Mouse (Mus musculus): ENCODE results near the gene Prr12. TPM values are rescaled to one million over a fixed set of nuclear protein-coding genes. Genes with fewer than 3 reads are reported as not detected.
"Not testable (repeated sequence)": the region's sequence is repeated elsewhere in the genome, so short reads cannot be mapped to it uniquely, and the experiment has no call there.

Gene Prr12
- 5.1 and 18.2 TPM in 2 replicates for polyA plus RNA-seq (2012; rRNA removed)

DNA sequence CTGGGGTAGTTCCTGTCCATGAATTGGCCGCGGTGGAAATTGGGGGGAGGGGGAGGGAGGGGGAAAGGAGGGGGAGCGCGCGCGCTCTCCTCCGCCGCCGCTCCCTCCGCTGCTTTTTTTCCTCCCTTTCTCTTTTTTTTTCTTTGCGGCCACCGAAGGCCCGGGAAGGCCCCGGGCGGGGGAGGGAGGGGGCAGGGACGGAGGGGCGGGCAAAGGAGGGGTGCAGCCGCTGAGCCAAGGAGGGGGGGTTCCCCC lies at the start of gene Prr12:
Prr12 (minus strand) TSS at position 20 of the 255 bp plus-strand sequence.
- no peak for DNase-seq (ENCODE audit: low spot score)

DNA sequence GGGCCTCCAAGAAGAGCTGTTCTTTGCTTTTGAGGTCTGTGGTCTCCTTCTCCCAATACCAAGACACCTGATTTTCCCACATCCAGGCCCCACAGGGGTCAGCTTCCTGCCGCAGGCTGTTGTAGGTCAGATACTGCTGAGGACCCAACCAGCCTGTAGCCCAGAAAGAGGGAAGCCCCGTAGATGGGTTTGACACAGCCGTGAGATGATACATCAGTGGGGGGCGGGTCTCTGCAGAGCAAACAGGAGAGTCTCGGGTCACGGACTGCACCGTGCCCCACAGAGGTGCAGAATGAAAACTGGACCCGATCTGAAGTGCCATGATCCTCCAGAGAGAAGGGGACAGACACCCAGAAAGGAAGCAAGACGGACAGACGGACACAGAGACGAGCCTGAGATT lies 49.8 kb upstream of the Prr12 start:
- DNase-seq (ENCODE audit: low spot score), result no peak

DNA sequence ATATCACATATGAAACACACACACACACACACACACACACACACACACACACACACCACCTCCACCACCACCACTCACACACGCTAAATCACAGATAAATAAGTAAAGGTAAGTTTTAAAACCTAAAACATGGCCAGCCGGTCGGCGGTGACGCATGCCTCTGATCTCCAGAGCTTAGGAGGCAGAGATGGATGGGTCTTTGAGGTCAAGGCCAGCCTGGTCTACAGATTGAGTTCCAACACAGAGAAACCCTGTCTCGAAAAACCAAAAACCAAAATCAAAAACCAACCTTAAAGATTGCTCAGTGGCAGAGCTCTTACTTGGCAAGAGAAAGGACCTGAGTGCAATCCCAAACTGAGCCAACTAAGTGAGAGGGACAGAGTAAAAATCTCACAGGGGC lies 47.4 kb upstream of the Prr12 start:
- DNase-seq (ENCODE audit: low spot score), result no peak

DNA sequence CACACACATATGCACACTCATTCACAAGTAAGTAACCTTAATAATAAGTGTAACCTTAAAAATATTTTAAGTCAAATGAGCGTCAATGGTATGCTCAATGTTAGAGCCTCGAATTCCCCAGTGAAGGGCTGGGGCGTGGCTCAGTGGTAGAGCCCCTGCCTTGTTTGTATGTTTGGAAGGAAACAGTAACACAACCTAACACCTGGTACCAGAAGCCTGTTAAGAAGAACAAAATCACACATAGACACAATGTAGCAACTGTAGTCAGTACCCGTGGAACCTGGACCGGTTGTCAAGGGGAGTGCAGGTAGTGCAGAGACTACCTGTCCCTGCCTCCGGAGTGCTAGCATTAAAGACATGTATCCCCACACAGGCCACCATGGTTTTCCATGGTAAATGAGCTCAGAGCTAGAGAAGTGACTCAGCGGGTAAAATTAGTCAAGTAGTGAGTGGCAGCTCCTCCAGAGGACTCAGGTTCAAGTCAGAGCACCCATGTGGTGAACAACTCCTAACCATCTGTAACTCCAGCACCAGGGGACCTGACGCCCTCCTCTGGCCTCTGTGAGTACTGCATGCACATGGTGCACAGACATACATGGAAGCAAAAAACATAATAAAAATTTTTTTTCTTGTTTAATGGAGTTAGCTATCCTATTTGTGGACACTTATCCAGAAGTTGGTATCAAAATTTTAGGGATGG lies 46.0 kb upstream of the Prr12 start:
- no peak for DNase-seq (ENCODE audit: low spot score)

DNA sequence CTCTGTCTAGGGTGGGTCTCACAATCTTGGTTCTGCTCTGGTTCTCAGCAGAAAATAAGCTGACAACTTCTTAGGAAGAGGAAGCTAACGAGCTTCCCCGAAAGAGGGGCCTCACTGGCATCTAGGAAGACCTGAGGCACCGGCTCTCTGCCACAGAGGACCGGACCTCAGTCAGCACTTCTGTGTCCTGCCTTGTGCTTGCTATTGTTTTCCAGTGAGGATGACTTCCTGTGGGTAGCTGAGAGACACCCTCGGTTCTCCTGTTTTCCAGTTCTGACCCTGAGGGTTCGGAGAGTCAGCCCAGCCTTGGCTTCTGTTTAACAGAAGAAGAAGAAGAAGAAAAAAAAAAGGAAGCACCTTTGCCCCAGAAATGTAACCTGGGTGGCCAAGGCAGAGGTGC lies 44.8 kb upstream of the Prr12 start:
- no peak for DNase-seq (ENCODE audit: low spot score)

DNA sequence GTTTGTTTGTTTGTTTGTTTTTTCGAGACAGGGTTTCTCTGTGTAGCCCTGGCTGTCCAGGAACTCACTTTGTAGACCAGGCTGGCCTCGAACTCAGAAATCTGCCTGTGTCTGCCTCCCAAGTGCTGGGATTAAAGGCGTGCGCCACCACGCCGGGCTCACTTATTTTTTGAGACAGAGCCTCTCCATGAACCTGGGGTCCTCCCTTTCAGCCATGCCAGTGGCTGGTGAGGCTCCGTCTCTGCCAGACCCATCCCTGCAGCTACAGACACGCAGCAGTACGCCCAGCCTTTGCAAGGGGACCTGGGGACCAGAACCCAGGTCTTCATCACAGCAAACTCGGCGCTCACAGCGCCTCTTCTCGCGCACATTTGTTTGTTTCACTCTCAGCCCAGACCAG lies 43.3 kb upstream of the Prr12 start:
- not testable (repeated sequence) for DNase-seq (ENCODE audit: low spot score)

DNA sequence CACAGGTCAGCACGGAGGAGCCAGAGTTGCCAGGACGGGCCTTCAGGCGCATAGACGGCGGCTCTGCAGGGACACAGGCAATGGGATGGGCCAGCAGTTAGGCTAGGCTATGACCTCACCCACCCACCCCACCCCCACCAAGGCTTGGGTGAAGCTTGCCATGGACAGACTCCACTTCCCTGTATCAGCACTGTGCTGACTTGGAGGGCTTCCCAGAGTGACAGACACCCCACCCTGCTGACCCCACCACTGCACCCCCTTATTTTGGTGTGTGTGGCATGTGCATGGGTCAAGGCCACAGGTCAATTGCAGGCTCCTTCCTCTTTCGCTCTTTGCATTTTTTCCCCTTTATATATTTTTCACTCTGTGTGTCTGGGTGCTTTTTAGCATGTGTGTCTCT lies 42.7 kb upstream of the Prr12 start:
- DNase-seq (ENCODE audit: low spot score), result no peak

DNA sequence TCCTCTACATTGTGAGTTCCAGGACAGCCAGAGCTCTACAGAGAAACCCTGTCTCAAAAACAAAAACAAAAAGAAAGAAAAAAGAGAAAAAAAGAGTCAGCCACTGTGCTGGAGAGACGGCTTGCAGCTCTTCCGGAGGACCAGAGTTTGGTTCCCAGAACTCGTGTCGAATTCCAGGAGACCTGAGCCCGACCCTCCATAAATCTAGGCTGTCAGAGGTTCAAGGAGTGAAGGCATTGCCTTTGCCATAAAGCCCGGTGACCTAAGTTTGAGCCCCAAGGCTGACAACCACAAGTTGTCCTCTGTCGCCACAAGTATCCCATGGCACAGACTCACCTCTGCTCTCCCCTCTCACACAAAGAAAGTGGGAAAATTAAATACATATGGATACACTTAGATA lies 41.4 kb upstream of the Prr12 start:
- no peak for DNase-seq (ENCODE audit: low spot score)

DNA sequence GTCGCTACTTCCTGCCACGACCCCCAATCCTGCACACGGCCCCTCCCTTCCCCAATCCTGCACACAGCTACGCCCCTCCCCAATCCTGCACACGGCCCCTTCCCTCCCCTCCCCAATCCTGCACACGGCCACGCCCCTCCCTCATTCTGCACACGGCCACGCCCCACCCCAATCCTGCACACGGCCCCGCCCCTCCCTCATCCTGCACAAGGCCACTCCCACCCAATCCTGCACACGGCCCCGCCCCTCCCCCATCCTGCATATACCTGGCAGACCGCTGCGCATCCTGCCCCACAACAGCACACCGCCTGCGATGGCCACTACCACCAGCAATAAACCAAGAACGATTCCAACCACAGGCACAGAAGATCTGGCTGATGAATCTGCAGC lies 40.8 kb upstream of the Prr12 start:
- no peak for DNase-seq (ENCODE audit: low spot score)

DNA sequence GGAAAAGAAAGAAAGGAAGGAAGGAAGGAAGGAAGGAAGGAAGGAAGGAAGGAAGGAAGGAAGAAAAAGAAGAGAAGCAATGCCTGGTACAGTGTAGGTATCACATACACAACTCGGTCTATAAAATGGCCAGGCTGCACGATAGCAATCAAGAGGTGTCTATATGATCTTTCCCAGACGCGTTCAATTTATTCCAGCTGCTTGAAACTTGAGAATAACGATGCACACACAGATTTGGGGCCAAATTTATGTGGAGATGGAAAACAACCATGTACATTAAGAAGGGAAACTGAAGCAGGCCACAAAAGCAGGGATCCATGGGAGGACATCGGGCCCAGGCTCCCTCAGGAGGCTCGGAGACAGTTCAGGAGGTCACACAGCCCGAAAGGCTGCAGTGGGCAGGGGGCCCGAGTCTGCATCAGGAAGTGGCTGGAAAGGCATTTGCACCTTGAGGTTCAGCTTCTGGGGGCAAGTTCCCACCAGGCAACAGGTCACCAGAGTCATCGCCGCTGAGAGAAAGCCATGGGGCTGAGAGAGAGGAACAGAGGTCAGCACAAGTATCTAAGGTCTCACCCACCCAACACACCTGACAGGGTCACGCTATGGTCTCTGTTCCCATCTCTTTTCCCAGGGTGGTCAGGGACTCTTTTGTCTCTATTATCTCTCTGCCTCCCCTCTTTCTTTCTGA lies 40.3 kb upstream of the Prr12 start:
- DNase-seq (ENCODE audit: low spot score), result no peak

DNA sequence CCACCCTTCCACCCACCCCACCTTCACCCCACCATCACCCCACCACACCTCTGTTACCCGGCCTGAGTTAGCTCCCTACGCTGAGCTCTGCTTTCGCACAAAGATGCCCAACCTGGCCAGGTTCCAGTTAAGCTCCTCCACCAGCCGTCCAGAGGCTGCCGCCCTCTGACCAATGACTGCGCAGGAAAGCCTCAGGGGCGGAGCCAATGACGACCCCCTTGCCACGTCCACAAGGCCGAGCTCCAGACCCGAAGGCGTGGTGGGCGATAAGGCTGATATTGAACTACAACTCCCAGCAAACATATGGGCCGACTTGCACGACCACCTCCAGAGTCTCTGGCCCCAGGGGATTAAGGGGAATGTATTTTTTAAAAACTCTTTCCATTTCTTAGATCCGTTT lies 39.4 kb upstream of the Prr12 start, which contains the start of gene Rcn3:
Rcn3 (minus strand) TSS at position 174 of the 400 bp plus-strand sequence.
- no peak for DNase-seq (ENCODE audit: low spot score)

DNA sequence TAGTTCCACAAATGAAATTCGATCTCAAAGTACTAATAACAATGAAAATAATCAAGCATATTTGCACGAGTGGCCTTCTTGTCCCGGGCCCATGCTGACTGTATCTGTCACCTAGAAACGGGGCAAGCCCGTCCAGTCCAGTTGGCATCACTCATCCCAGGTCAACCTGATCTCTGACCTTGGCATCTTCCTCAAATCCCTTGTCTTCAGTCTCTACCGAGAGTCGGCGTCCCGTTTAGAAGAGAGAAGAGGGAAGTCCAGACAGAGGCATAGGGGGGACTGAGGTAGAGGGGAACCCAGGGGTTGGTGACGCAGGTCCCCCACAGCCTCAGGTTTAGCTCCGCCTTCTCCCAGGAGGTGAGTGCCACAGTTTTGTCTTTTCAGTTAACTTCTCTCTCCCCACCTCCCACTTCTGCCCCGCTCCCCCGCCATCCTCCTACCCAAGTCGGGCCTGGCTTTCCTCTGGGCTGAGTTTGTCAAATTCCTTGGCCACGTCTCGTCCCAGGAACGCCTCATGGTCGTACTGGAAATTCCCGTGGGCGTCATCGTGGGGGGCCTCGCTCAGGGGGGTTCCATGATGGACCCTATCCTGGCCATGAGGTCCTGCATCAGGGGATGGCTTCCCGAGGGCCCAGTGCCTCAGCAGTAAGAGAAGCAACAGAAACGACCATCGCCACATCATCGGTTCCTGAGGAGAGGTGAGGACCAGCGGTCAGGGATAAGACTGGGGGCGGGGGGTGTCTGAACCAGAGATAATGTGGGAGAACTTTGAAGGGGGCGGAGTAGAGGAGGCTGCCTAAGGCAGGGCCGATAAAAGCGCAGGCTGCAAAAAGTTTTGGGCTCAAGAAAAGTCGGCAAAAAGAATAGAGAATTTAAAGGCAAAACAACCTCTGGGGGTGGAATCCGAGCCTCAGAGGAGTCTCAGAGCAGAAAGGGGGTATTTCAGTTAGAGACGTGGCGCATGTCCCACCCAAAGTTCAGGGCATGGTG lies 38.6 kb upstream of the Prr12 start:
- DNase-seq (ENCODE audit: low spot score), result no peak

DNA sequence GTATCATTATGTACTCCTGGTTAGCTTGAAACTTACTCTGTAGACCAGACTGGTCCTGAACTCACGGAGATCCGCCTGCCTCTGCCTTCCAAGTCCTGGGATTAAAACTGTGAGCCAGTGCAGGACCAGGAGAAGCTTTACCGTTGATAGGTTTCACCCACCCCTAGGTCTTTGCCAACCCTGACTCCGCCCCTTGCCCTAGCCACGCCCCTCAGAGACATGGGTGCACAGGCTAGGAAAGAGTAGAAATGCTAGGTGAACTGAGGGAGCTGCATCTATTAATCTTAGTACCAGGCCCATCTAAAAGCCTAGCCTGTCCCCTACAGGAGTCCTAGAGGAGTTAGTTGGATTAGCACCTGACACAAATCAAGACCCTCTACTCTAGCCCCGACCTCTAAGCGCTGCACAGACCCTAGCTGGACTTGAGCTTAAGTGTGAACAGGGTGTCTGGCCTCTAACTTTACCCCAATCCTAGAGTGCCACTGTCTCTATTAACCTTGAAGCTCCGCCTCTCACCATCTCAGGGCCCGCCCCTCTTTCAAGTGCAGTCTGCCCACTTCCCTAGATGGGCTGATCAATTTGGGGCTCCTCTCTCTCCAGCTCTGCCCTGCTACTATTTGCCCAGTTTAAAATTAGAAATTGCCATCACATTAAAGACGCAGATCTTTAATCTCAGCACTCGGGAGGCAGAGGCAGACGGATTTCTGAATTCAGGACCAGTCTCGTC lies 37.7 kb upstream of the Prr12 start:
- DNase-seq (ENCODE audit: low spot score), result no peak

DNA sequence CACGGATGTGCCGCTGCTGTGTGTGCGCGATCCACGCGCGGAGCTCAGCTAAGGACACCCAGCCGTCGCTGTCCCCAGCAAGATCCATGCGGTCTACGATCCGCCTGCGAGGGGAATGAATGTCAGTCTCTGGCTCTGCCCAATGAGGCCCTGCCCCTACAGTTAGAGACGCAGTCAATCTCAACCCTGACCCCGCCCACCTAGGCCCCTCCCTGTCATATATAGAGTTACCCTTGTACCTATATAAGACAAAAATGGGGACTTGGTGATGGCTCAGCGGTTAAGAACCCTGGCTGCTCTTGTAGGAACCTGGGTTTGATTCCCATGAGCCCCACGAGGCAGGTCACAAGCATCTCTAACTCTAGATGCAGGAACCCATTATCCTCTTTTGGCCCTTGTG lies 35.9 kb upstream of the Prr12 start:
- DNase-seq (ENCODE audit: low spot score), result no peak

DNA sequence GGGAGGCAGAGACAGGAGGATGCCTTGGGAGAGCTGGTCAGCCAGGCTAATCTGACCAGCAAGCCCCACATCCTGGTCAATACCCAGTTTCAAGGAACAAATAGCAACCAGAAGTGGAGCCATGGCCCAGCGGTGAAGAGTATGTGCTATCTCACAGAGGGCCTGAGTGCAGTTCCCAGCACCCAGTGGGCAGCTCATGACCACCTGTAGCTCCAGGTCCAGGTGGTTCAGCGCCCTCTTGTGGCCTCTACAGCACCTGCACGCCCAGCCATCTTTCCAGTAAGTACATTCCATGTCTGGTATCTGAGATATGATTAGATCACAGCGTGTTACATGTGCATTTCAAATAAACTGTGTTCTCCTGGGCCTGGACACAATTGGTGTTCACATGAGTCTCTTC lies 33.4 kb upstream of the Prr12 start:
- DNase-seq (ENCODE audit: low spot score), result no peak

DNA sequence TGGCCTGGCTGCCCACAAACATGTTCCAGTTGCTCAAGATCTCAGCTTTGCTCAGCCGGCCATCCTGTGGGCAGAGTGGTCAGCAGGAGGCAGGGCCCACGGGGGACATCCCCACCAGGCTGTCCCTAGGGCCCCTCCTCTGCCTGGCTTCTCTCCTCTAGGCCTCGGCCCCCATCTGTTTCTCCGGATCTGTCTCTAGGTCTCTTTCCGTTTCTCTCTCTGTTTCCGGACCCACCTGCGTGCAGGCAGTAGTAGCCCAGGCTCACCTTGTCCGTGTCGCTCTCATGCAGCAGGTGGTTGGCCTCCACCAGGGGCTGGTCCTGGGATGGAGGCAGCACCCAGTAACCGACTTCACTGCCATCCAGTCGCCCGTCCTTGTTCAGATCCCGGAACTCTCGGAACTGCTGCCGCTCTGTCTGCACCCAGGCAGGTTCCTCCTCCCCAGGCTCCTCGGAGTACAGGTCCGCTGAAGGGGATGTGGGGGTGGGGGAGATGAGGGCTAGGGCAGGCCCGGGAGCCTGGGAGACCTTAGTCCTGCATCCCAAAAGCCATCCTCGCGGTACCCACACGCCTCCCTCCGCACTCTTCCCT lies 30.7 kb upstream of the Prr12 start:
- no peak for DNase-seq (ENCODE audit: low spot score)

DNA sequence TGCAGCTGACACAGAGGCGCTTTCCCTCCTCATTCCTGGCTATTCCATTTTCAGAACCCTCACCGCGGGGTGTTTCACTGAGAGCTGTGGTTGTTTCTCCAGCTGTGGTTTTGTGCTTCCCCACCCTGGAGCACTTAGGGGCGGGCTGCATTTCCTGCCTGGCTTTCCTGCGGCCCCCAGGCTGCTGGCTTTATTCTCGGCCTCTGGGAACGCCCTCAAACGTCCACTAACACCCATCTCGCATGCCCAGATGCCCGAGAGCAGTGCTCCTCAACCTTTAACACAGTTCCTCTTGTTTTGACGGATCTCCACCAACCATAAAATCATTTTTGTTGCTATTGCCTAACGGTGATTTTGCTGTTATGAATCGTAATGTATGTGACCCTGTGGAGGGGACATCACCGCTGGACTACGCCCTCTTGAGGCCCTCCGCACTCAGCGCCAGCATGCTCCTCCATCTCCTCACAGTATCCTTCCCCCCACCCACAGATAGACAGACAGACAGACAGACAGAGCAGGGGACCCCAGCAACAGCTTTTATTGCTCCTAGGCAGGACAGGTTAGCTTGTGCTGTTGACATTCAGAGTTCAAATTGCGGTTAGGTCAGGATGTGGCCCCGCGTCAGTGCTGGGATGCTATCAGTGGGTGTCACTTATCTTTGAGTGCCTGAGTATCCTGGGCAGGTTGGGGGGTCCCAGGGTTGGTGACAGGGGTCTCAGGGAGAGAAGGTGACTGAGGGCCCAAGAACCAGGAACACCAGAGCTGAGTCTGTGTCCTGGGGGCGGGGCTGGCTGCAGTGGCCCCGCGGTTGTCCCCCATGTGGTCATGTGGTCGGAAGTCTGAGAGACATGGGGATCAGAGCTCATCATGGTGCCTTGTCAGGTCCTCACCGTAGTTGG lies 30.0 kb upstream of the Prr12 start:
- no peak for DNase-seq (ENCODE audit: low spot score)

DNA sequence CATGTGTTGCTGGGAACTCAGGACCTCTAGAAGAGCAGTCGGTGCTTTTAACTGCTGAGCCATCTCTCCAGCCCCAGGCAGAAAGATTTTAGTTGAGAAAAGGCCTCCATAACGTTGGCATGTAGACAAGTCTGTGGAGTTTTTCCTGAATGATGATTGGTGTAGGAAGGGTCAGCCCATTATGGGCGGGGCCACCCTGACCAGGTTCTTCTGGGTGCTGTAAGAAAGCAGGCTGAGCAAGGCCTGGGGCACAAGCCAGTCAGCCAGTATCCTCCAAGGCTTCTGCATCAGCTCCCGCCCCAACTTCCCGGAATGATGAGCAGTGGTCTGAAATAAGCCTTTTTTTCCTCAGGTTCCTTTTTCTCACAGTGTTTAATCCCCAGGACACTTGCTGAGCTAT lies 28.3 kb upstream of the Prr12 start:
- DNase-seq (ENCODE audit: low spot score), result no peak

DNA sequence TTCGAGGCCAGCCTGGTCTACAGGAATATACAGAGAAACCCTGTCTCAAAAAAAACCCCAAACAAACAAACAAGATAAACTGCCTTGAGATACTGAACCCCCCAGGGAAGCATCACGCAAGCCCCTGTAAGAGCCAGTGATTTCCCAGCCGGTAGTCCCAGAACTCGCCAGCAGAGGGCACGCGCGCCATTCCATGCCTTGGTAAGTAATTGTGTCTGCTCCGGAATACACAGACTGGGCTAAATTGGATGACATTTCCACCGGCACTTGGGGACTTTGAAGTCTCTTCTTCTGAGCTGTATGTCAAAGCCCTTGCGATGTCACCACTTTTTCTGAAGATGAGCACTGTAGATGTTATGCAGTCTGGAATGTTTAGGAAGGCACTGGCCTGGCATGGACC lies 27.2 kb upstream of the Prr12 start:
- peak; percentile 79 for DNase-seq (ENCODE audit: low spot score)

DNA sequence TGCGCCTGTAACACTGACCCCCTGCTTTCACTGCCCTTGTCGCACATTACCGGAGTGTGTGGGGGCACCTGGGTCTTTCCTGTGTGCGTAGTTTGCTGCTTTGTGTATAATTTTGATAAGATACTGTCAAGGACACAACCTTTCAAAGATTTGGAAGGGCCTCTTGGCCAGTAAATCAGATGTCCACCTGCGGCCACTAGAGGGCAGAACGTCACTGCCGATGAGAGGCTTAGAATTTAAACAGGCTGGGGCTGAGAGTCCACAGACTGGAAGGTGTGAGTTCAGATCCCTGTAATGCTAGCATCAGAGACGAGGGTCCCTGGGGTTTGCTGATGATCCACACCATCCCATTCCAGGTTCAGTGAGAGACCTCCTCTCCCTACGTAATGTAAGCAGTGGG lies 25.8 kb upstream of the Prr12 start:
- DNase-seq (ENCODE audit: low spot score), result peak; percentile 51

DNA sequence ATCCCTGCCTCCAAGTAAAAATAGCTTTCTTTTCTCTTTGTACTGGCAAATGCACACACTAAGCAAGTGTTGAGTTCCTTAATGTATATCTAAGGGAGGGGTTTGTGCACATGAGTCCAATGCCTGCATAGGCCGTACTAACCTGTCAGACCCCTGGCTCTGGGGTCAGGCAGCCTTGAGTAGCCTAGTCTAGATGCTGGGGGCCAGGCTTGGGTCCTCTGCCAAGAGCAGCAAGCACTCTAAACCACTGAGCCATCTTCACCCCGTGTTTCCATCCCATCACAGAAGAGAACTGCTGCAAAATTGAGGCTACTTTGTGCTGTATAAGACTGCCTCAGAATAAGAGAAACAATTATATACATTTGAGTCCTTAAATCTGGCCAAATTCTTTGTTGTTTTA lies 25.1 kb upstream of the Prr12 start:
- no peak for DNase-seq (ENCODE audit: low spot score)

All from urinary bladder, adult 2 months (tissue).